ENCODE assay signal across 8 mouse cellular contexts in genomic region chr15:8444890-8445597, GRCm38 (mm10). TPM values are rescaled to one million over a fixed set of nuclear protein-coding genes. Genes with fewer than 3 reads are reported as not detected.
DNase-seq lines count a peak whose midpoint lies in the region; ATAC-seq lines count a peak whose summit lies in the region.

No protein-coding gene starts in this region.

- H3K4me3 ChIP-seq in hindbrain, embryonic 10.5 days, result peak overlapping the region; percentile 95

- DNase-seq in NIH3T3 (ENCODE audit: low read depth), result peak; percentile 94
- peak; percentile 79 for DNase-seq in cerebellum, adult 9-10 months
- DNase-seq in hindbrain, embryonic 10.5 days (ENCODE audit: low spot score), result peak; percentile 83
- DNase-seq in layer of hippocampus, postnatal 10 days (ENCODE audit: low spot score in 2 of 2), result peak; percentile 77 to 81
- peak; percentile 81 for DNase-seq in lung, postnatal 14 days
- peak; percentile 81 for DNase-seq in ovary, postnatal 36 days (ENCODE audit: low spot score)
- peak; percentile 88 for DNase-seq in thymus, postnatal 14 days

- under 1% methylated on average over 57 of the region's 57 CpGs for WGBS in hindbrain, embryonic 10.5 days

- H3K36me3 ChIP-seq in hindbrain, embryonic 10.5 days, result no peaks in the 10 kb centered on the region

- no peaks in the 10 kb centered on the region for H3K9me3 ChIP-seq in hindbrain, embryonic 10.5 days

- H3K27me3 ChIP-seq in hindbrain, embryonic 10.5 days (ENCODE audit: insufficient read depth, poor library complexity, severe bottlenecking), result no peaks in the 10 kb centered on the region

- peaks cover 37% of the 10 kb centered on the region for H3K4me1 ChIP-seq in hindbrain, embryonic 10.5 days (replicated peaks)

- peak overlapping the region; percentile 98 for H3K27ac ChIP-seq in hindbrain, embryonic 10.5 days

- peak; percentile 75 for ATAC-seq in frontal cortex, adult (ENCODE audit: low TSS enrichment)

RNA-seq across cellular contexts. Expression of gene Nipbl, which starts 0.8 kb away (rescaled TPM):
- polyA plus RNA-seq in hindbrain, embryonic 10.5 days (2016; fragmentation: Nextera tagmentation; extraction: Ambion mirVana), result 15.0 and 17.2 TPM in 2 replicates
- total RNA-seq in layer of hippocampus, postnatal 10 days (2021), result 10 to 100 TPM; 31.8 to 33.4 TPM

Comparison
In these comparisons a context has a peak if more than half of its experiments do, and no peak if none do; other contexts are left out.
1. Peak in every context shown above with its lines: DNase-seq, ATAC-seq, H3K4me3 ChIP-seq and H3K27ac ChIP-seq.